Mouse (Mus musculus) forebrain, embryonic 13.5 days (tissue): ENCODE results near the gene Ugt1a10. TPM values are rescaled to one million over a fixed set of nuclear protein-coding genes. Genes with fewer than 3 reads are reported as not detected.
"Not testable (repeated sequence)": the region's sequence is repeated elsewhere in the genome, so short reads cannot be mapped to it uniquely, and the experiment has no call there.

Source experiments
- ATAC-seq: fragments of 200-750 bp; cut with Nextera tagmentation; 2 replicates; pipeline ENCODE4 v1.8.0; 2017
- H3K27ac ChIP-seq: fragments of 300-500 bp; sonication (generic); 2 replicates; pipeline ENCODE4 v1.5.1; 2015; ENCODE audit warnings: inconsistent platforms, mild to moderate bottlenecking, moderate library complexity
- H3K27me3 ChIP-seq: fragments of 300-500 bp; sonication (generic); 2 replicates; pipeline ENCODE4 v1.6.1; 2015; ENCODE audit warnings: mild to moderate bottlenecking, inconsistent platforms
- H3K36me3 ChIP-seq: fragments of 300-500 bp; sonication (generic); 2 replicates; pipeline ENCODE4 v1.6.1; 2015; ENCODE audit warnings: mild to moderate bottlenecking, inconsistent platforms; ENCODE audit not compliant: poor library complexity, severe bottlenecking
- H3K4me1 ChIP-seq: fragments of 300-500 bp; sonication (generic); 2 replicates; pipeline ENCODE4 v1.6.1; 2015; ENCODE audit warnings: inconsistent platforms
- H3K4me2 ChIP-seq: fragments of 300-500 bp; sonication (generic); 2 replicates; pipeline ENCODE4 v1.6.1; 2015; ENCODE audit warnings: inconsistent platforms, mild to moderate bottlenecking, moderate library complexity
- H3K4me3 ChIP-seq: fragments of 300-500 bp; sonication (generic); 2 replicates; pipeline ENCODE4 v1.5.1; 2015; ENCODE audit warnings: mild to moderate bottlenecking, inconsistent platforms
- H3K9ac ChIP-seq: fragments of 300-500 bp; sonication (generic); 2 replicates; pipeline ENCODE4 v1.6.1; 2015; ENCODE audit warnings: mild to moderate bottlenecking, inconsistent platforms
- H3K9me3 ChIP-seq: fragments of 300-500 bp; sonication (generic); replicated peaks from 2 replicates; pipeline ENCODE4 v1.6.1; 2016; ENCODE audit warnings: inconsistent platforms
- WGBS: fragments of 180-500 bp; shearing (Covaris S2); methylation state at CpG from one replicate; pipeline ENCODE4 v1.1.7; 2015; 5-methylcytosine and 5-hydroxymethylcytosine counted together
- polyA plus RNA-seq: library from polyadenylated mRNA; unstranded; fragments of >200 nt; fragmentation: Nextera tagmentation; extraction: Ambion mirVana; gene quantifications from 2 replicates; pipeline ENCODE4 v1.2.1, GENCODE M21; 2015

Ugt1a10 gene
- polyA plus RNA-seq, 1 experiment from 2014 or later, result not detected

DNA sequence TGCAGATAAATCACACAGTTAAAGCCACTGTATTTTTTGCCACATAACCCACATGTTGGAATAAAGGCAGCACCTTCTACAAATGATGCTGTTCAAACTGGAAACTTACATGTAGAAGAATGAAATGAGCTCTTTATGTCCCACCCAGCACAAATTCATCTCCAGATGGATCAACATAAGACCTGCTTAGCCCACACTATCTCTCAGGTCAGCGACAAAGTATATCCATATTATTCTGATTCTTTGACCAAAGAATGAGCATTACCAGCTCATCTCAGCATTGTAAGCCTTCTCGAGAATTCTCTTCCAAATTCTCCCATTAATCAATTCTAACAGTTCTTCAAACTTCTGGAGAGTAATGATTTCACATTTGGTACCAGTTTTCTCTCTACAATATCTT, 167.0 kb downstream of the Ugt1a10 start:
- H3K4me2 ChIP-seq, result no peak overlapping the region
- no peaks in the 10 kb centered on the region for H3K4me1 ChIP-seq
- no peak for ATAC-seq
- no peaks in the 10 kb centered on the region for H3K36me3 ChIP-seq
- H3K4me3 ChIP-seq, result no peak overlapping the region
- H3K27me3 ChIP-seq, result no peaks in the 10 kb centered on the region
- peaks cover 29% of the 10 kb centered on the region for H3K9me3 ChIP-seq
- WGBS, result 52% methylated on average over 2 of the region's 2 CpGs
- no peak overlapping the region for H3K9ac ChIP-seq
- H3K27ac ChIP-seq, result no peak overlapping the region

DNA sequence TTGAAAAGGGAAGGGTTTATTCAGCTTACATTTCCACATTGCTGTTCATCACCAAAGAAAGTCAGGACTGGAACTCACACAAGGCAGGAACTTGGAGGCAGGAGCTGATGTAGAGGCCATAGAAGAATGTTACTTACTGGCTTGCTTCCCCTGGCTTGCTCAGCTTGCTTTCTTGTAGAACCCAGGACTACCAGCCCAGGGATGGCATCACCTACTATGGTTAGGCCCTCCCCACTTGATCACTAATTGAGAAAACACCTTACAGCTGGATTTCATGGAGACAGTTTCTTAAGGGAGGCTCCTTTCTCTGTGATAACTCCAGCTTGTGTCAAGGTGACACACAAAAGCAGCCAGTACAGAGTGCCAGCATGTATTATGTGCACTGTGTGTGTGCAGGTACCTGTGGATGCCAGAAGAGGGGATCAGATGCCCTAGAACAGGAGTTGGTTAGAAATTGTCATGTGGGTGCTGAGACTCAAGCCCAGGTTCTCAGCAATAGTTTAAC, 167.9 kb downstream of the Ugt1a10 start:
- ATAC-seq, H3K27me3 ChIP-seq, H3K9ac ChIP-seq, H3K4me3 ChIP-seq, H3K4me2 ChIP-seq, H3K27ac ChIP-seq, H3K36me3 ChIP-seq, H3K4me1 ChIP-seq: not testable (repeated sequence)
- peaks cover 32% of the 10 kb centered on the region for H3K9me3 ChIP-seq

DNA sequence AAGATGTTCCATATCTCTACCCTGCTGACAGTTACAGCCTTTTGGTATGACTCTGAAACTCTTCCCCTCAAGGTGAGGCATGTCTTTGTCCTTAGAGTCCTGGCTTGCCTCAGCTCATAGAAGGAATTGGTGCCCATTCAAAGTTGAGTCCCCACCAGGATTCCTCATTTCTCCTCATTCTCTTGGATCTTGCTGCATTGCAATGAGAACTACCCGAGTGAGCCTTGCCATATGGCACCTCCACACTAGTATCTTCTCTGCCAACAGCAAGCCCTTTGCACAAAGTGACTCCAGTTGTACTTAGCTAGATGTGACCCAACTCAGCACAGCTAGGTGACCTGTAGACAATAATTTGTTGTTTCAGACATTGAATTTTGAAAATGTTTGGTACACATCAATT, 168.4 kb downstream of the Ugt1a10 start:
- Histone ChIP-seq H3K9me3 (peaks cover 38% of the 10 kb centered on the region), H3K4me2 (no peak overlapping the region), H3K36me3 (no peaks in the 10 kb centered on the region), H3K9ac (no peak overlapping the region), H3K4me3 (no peak overlapping the region), H3K27ac (no peak overlapping the region), H3K27me3 (no peaks in the 10 kb centered on the region), H3K4me1 (no peaks in the 10 kb centered on the region)
- ATAC-seq, result no peak
- 50% methylated on average over 1 of the region's 1 CpGs for WGBS

DNA sequence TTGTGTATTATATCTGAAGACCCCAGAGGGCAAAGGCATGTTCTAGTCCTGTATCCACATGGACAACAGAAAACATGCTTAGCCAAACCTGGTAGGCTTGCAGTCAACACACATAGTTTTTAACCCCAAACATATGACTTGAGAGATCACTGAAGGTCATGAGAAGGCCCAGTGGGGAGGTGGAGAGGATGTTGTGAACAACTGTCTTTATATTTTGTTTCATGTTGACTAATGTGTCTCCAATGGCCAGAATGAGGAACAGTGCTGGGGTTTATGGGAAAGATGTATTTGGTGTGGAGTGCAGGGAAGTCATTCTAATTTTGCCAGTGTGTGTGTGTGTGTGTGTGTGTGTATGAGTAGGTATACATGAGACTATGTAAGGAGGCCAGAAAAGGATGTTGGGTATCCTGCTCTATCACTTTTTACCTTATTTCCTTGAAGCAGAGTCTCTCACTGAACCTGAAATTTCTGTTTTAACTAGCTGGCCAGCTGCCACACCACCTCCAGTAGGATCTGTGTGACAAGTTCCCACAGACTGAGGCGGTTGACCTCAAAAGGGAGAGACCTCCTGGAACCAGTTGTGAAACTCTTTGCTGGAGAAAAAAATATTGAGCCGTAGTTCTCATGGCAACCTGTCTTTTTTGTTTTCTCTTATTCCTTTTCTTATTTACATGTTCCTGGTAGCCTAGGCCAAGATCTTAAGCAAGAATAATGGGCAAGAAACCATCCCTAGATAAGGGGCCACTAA, 169.0 kb downstream of the Ugt1a10 start:
- H3K4me1 ChIP-seq, result no peaks in the 10 kb centered on the region
- no peak overlapping the region for H3K4me3 ChIP-seq
- no peak overlapping the region for H3K27ac ChIP-seq
- WGBS, result 70% methylated on average over 2 of the region's 2 CpGs
- H3K9ac ChIP-seq, result no peak overlapping the region
- peaks cover 44% of the 10 kb centered on the region for H3K9me3 ChIP-seq
- H3K4me2 ChIP-seq, result no peak overlapping the region
- H3K36me3 ChIP-seq, result no peaks in the 10 kb centered on the region
- H3K27me3 ChIP-seq, result no peaks in the 10 kb centered on the region
- ATAC-seq, result no peak

DNA sequence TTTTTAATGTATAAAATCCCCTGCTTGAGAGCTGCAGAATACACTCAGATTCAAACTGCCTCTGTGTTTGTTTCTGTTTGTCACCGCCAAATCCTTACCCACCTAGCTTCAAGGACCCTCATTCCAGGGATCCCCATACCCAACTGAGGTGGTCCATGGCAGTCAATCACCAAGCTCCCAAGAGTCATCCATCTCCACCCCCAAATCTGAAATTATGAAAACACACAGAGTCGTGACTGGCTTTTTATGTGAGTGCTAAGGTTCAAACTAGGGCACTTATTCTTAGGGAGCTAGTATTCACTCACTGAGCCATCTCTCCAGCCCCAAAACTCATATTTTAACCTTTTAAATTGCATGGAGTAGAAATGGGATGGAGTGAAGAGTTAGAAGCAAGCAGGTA, 170.1 kb downstream of the Ugt1a10 start:
- 38% methylated on average over 2 of the region's 2 CpGs for WGBS
- not testable (repeated sequence) for H3K9ac ChIP-seq, H3K27ac ChIP-seq

DNA sequence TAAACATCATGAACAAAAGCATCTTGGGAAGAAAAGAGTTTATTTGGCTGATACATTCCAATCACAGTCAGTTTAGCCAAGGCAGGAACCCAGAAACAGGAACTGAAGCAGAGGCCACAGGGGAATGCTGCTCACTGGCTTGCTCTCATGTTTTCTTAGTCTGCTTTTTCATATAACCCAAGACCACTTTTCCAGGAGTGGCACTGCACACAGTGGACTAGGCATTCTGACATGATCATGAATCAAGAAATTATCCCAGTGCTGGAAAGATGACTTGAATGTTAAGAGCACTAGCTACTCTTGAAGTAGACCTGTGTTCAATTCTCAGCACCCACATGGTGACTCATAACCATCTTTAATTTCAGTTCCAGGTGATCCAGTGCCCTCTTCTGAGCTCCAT, 170.6 kb downstream of the Ugt1a10 start:
- no peak overlapping the region for H3K4me3 ChIP-seq
- no peak overlapping the region for H3K9ac ChIP-seq
- no peak overlapping the region for H3K4me2 ChIP-seq
- no peaks in the 10 kb centered on the region for H3K27me3 ChIP-seq
- H3K9me3 ChIP-seq, result peaks cover 59% of the 10 kb centered on the region
- H3K4me1 ChIP-seq, result no peaks in the 10 kb centered on the region
- no peak overlapping the region for H3K27ac ChIP-seq
- H3K36me3 ChIP-seq, result no peaks in the 10 kb centered on the region
- ATAC-seq, result no peak

More for the DNA sequence above, 170.1 kb downstream of the Ugt1a10 start:
- not testable (repeated sequence) for H3K4me3 ChIP-seq, H3K36me3 ChIP-seq, ATAC-seq, H3K4me1 ChIP-seq, H3K27me3 ChIP-seq, H3K4me2 ChIP-seq
- peaks cover 55% of the 10 kb centered on the region for H3K9me3 ChIP-seq

DNA sequence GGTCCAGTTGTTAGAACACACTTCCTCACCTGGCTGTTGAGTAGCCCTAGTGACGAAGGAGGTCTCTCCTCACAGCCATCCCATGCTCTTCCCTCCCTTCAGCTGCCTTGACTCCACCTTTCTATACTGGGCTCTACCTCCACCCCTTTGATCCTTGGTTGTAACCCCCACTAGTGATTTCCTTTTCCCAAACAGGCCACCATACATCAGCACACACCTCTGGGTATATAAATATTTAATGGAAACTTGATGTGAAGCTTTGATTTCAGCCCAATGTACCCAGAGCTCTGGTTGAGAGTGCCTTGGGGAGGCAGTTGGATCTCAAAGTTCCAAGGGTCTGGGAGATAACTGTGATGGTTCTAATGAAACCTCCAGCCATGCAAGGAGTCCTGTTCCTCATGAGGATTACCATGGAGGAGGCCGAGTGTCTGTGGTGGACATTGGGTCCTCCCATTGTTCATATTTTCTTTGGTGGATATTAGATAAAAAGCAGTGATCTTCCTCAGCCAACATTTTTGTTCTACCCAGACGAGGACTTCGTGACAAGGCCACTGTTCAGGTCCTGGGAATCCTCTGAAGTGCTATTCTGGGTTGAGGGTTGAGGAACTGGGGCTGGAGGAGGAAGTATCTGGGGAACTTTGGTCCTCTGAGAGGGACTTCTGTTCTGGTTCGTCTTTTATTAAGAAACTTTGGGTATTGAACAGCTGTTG, 171.6 kb downstream of the Ugt1a10 start, which contains the start of gene Mroh2a:
Gene Mroh2a (plus strand): TSS at position 317 of the 710 bp plus-strand sequence.
- H3K9me3 ChIP-seq, result peaks cover 70% of the 10 kb centered on the region
- H3K4me1 ChIP-seq, result no peaks in the 10 kb centered on the region
- H3K27ac ChIP-seq, result no peak within 1 kb of the TSS
- H3K36me3 ChIP-seq, result no peaks in the 10 kb centered on the region
- no peak within 1 kb of the TSS for H3K9ac ChIP-seq
- no peak within 1 kb of the TSS for H3K4me2 ChIP-seq
- H3K4me3 ChIP-seq, result no peak within 1 kb of the TSS
- ATAC-seq, result no peak
- 53% methylated on average over 5 of the region's 5 CpGs for WGBS
- no peaks in the 10 kb centered on the region for H3K27me3 ChIP-seq

DNA sequence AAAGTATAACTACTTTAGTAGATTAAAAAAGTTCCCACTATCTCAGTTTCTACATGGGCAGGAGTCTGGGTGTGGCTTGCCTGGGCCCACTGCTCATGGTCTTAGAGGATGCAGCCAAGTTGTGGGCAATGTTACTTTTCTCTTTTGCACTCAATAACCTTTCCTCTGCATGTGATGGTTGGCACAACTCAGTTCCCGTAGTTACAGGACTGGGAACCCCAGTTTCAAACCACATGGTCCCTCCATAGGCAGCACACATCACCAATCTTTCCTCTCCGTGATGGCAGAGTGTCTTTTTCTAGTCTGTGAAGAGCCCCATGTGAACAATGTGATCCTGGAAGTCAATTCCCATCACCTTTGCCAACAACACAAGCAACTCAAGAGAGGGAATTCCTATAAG, 172.3 kb downstream of the Ugt1a10 start:
- Histone ChIP-seq H3K36me3 (no peaks in the 10 kb centered on the region), H3K9ac (no peak overlapping the region), H3K4me1 (no peaks in the 10 kb centered on the region), H3K9me3 (peaks cover 73% of the 10 kb centered on the region), H3K27me3 (no peaks in the 10 kb centered on the region), H3K4me3 (no peak overlapping the region), H3K27ac (no peak overlapping the region), H3K4me2 (no peak overlapping the region)
- WGBS, result 55% methylated on average over 2 of the region's 2 CpGs
- ATAC-seq, result no peak

DNA sequence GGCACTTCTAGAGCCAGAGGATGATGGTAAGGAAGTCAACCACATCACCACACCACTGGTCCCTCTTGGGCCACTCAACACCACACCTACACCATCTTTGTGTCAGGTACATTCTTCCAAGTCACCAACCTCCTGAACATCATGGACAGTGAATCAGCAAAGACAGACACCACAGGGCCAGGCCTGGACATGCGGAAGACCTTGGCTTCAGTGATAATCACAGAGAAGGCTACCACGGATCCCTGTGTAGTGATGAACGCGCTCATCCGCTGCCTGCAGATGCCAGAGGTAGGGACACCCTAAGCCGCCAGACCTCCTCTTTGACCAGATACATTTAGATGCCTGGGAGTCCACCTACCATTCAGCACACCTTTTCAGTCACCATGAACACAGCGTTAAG, 172.9 kb downstream of the Ugt1a10 start:
- Histone ChIP-seq H3K9me3 (peaks cover 79% of the 10 kb centered on the region), H3K27ac (no peak overlapping the region), H3K36me3 (no peaks in the 10 kb centered on the region), H3K9ac (no peak overlapping the region), H3K27me3 (no peaks in the 10 kb centered on the region), H3K4me1 (no peaks in the 10 kb centered on the region), H3K4me3 (no peak overlapping the region), H3K4me2 (no peak overlapping the region)
- ATAC-seq, result no peak
- 72% methylated on average over 7 of the region's 7 CpGs for WGBS

DNA sequence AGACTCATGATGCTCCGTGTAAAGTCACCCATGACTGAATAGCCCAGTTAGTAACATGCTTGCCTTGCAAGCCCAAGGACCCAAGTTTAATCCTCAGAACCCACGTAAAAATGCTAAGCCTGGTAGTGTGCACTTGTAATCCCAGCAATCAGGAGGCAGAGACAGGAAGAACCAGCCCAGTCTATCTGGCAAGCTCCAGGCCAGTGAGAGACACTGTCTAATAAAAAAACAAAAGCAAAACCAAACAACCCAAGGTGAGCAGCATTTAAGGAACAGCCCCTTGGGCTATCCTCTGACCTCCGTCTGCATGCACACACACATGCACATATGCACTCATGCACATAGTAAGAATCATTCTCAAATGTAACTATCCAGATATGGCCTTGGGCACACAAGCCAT, 174.4 kb downstream of the Ugt1a10 start:
- no peak for ATAC-seq
- H3K27me3 ChIP-seq, result no peaks in the 10 kb centered on the region
- no peak overlapping the region for H3K4me3 ChIP-seq
- H3K9ac ChIP-seq, result no peak overlapping the region
- H3K4me1 ChIP-seq, result no peaks in the 10 kb centered on the region
- peaks cover 94% of the 10 kb centered on the region for H3K9me3 ChIP-seq
- H3K27ac ChIP-seq, result no peak overlapping the region
- H3K36me3 ChIP-seq, result no peaks in the 10 kb centered on the region
- 79% methylated on average over 3 of the region's 3 CpGs for WGBS
- no peak overlapping the region for H3K4me2 ChIP-seq

DNA sequence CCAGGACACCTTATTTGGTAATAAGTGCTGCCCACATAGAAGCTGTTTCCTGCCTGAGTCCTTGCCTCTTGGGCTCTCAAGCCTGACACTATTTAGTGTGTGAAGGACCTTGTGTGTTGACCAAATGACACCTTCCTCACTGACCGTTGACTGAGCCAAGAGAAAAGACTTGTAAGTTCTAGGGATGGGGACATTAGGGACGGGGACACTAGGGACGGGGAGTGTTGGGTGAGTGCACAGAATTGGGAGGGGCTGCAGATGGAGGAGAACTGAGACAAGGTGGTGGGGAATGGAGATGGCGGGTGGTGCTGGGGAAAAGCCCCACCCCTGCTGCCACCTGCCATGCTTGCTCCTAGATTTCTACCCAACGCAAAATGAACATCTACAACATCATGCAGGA, 174.8 kb downstream of the Ugt1a10 start:
- no peak overlapping the region for H3K4me2 ChIP-seq

DNA sequence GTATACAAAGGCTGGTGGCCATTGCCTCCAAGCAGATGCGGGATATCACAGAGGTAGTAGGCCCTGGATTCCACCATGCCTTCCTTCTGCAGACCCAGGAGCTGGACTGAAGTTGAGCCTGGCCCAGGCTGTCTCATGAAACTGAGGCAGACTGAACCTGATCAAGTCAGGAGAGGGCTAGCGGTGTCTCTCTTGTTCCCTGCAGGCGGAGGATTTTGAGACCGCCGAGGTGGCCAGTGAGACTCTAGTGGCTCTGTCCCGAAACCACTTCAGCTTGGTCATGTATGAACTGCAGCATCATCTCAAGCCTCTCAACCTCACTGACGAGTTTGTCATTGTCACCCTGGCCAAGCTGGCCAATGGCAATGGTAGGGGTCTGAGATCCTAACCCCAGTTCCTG, 175.2 kb downstream of the Ugt1a10 start:
- Histone ChIP-seq H3K4me3 (no peak overlapping the region), H3K27me3 (no peaks in the 10 kb centered on the region), H3K4me2 (no peak overlapping the region), H3K36me3 (no peaks in the 10 kb centered on the region), H3K27ac (no peak overlapping the region), H3K9me3 (peaks cover 100% of the 10 kb centered on the region), H3K9ac (no peak overlapping the region), H3K4me1 (no peaks in the 10 kb centered on the region)
- WGBS, result 72% methylated on average over 7 of the region's 7 CpGs
- no peak for ATAC-seq

More for the DNA sequence above, 174.8 kb downstream of the Ugt1a10 start:
- 85% methylated on average over 5 of the region's 5 CpGs for WGBS
- Histone ChIP-seq H3K36me3 (no peaks in the 10 kb centered on the region), H3K9ac (no peak overlapping the region), H3K27ac (no peak overlapping the region), H3K9me3 (peaks cover 98% of the 10 kb centered on the region), H3K4me3 (no peak overlapping the region), H3K27me3 (no peaks in the 10 kb centered on the region), H3K4me1 (no peaks in the 10 kb centered on the region)
- no peak for ATAC-seq
